ENCODE assay signal across 8 mouse cellular contexts in the genomic region with DNA sequence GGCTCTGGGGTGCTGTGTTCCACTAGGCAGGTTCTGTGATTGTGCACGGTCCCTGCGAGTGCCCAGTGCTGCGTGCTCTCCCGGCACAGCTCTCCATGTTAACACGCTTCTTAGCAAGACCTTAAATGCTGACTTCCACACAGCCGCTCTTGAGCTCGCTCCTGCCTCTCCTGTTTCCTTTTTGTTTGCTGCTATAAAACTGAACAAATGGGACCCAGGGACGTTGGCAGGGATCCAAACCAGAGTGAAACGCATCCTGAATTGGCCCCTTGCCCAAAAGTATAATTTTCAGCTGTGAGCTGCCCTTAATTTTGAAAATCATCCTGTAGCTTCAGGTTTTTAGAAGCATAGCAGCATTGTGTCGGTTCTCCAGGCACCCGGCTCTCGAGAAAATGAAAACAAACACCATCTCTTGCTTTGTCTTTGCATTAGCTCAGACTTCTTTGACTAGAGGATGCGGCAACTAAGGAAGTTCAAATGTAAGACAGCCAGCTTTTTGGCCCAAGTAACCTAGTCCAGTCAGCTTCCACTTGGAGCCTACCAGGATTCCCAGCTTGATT.
DNase-seq lines count a peak whose midpoint lies in the region; ATAC-seq and TF ChIP-seq lines count a peak whose summit lies in the region.

No protein-coding gene starts in this region.

- peak overlapping the region; percentile 44 for H3K4me3 ChIP-seq in brown adipose tissue, adult 24 weeks (ENCODE audit: insufficient read depth, low read depth, low read length)
- H3K4me3 ChIP-seq in forebrain, embryonic 16.5 days (replicated peaks; ENCODE audit: low read length): peak overlapping the region; percentile 30
- H3K4me3 ChIP-seq in midbrain, postnatal 0 days (ENCODE audit: low read depth, low read length): peak overlapping the region; percentile 23; the same call in 1 of the 2 replicates

- DNase-seq in embryo, embryonic 11.5 days (ENCODE audit: low read depth, low spot score): peak; percentile 26
- DNase-seq in embryo, embryonic 10.5 days (ENCODE audit: low spot score): no peak
- peak; percentile 52 for DNase-seq in heart, postnatal 4 days
- DNase-seq in layer of hippocampus, adult 9-11 months: peak; percentile 55
- DNase-seq in midbrain, postnatal 0 days (ENCODE audit: low spot score): peak; percentile 86
- no peak for DNase-seq in yolk sac, embryonic 10.5 days (ENCODE audit: low spot score)

- peaks cover 2% of the 10 kb centered on the region; the same call in 1 of the 2 replicates for H3K4me1 ChIP-seq in brown adipose tissue, adult 24 weeks (ENCODE audit: control insufficient read depth, insufficient read depth, insufficient read length, low read length)
- H3K4me1 ChIP-seq in forebrain, embryonic 16.5 days (replicated peaks; ENCODE audit: control insufficient read depth, insufficient read depth, low read length): peaks cover 11% of the 10 kb centered on the region; the same call in 1 of the 2 replicates
- H3K4me1 ChIP-seq in midbrain, postnatal 0 days (ENCODE audit: insufficient read depth, low read length): no peaks in the 10 kb centered on the region

- H3K27ac ChIP-seq in brown adipose tissue, adult 24 weeks (replicated peaks; ENCODE audit: low read depth, low read length): no peak overlapping the region
- peak overlapping the region; percentile 96 for H3K27ac ChIP-seq in forebrain, embryonic 16.5 days (ENCODE audit: low read length)
- peak overlapping the region; percentile 51 for H3K27ac ChIP-seq in midbrain, postnatal 0 days (ENCODE audit: low read depth, low read length)

- ATAC-seq in forebrain, embryonic 16.5 days: peak; percentile 90
- ATAC-seq in midbrain, postnatal 0 days (ENCODE audit: low FRiP score): peak; percentile 49; the same call in 1 of the 2 replicates

- H3K9me3 ChIP-seq in forebrain, embryonic 16.5 days (ENCODE audit: control insufficient read depth, low read length): no peaks in the 10 kb centered on the region
- H3K9me3 ChIP-seq in midbrain, postnatal 0 days (ENCODE audit: low read length): no peaks in the 10 kb centered on the region

- 1% methylated on average over 13 of the region's 13 CpGs for WGBS in forebrain, embryonic 16.5 days
- 27% methylated on average over 13 of the region's 13 CpGs for WGBS in midbrain, postnatal 0 days

- no peak for TF ChIP-seq CTCF in midbrain, postnatal 0 days (IDR thresholded peaks at IDR 0.05)

- H3K9ac ChIP-seq in forebrain, embryonic 16.5 days (replicated peaks; ENCODE audit: low read depth, low read length): peak overlapping the region; percentile 64
- H3K9ac ChIP-seq in midbrain, postnatal 0 days (replicated peaks; ENCODE audit: low read length, poor library complexity, severe bottlenecking): no peak overlapping the region

- H3K27me3 ChIP-seq in forebrain, embryonic 16.5 days (replicated peaks; ENCODE audit: control insufficient read depth, insufficient read depth, low read length): no peaks in the 10 kb centered on the region
- no peaks in the 10 kb centered on the region for H3K27me3 ChIP-seq in midbrain, postnatal 0 days (ENCODE audit: insufficient read depth, low read length)

- peak overlapping the region; percentile 54 for H3K4me2 ChIP-seq in forebrain, embryonic 16.5 days (ENCODE audit: low read length)
- peak overlapping the region; percentile 42 for H3K4me2 ChIP-seq in midbrain, postnatal 0 days (ENCODE audit: low read depth, low read length, poor library complexity, severe bottlenecking)

- no peaks in the 10 kb centered on the region for H3K36me3 ChIP-seq in forebrain, embryonic 16.5 days (ENCODE audit: control insufficient read depth, insufficient read depth)
- no peaks in the 10 kb centered on the region for H3K36me3 ChIP-seq in midbrain, postnatal 0 days (ENCODE audit: insufficient read depth, low read length)

Comparison
In these comparisons a context has a peak if more than half of its experiments do, and no peak if none do; other contexts are left out.
1. DNase-seq: peak in embryo, embryonic 11.5 days (single experiment), heart, postnatal 4 days (single experiment), layer of hippocampus, adult 9-11 months (single experiment) and midbrain, postnatal 0 days (single experiment); none in embryo, embryonic 10.5 days (single experiment) and yolk sac, embryonic 10.5 days (single experiment).
2. Peak in every context shown above with its lines, with median percentiles within 50 percentile points of each other: H3K4me3 ChIP-seq.